Mouse (Mus musculus) lung, postnatal 0 days (tissue): ENCODE results near the gene St8sia1.

Source experiments
- CTCF ChIP-seq: IDR thresholded peaks from 2 replicates; pipeline ENCODE4 v1.5.1; 2016; ENCODE audit warnings: antibody characterized with exemption, mild to moderate bottlenecking
- EP300 ChIP-seq: IDR thresholded peaks from 2 replicates; pipeline ENCODE4 v1.6.1; 2016; ENCODE audit warnings: antibody characterized with exemption, mild to moderate bottlenecking, control low read depth

DNA sequence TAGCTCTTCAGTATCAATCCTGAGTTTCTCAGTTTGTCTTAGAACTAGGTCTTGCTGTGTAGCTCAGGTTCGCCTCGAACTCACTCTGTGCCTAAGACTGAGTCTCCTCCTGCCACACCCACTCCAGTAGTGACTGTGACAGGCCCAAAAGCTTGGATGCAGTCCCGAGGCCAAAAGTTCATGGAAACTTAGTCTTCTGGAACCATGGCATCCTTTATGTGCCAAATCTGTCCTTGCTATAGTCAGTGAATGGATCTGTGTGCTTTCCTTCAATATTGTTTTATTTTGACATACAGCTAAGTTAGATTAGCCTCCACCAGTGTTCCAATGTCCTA is 54.5 kb downstream of the St8sia1 start:
- TF ChIP-seq CTCF (no peak), EP300 (no peak)
